Mouse (Mus musculus) G1E (cell line): Measurements from ENCODE around the gene Prrx1.

Experiments used
- CTCF ChIP-seq: IDR thresholded peaks from 2 replicates; pipeline ENCODE4 v1.5.1; 2012; ENCODE audit warnings: low read depth, low read length, inconsistent platforms, mixed read lengths
- GATA1 ChIP-seq: IDR thresholded peaks from 2 replicates; pipeline ENCODE4 v1.6.1; 2012; ENCODE audit warnings: borderline replicate concordance, low read length, inconsistent platforms, mixed read lengths
- GATA2 ChIP-seq: IDR thresholded peaks from 2 replicates; pipeline ENCODE4 v1.6.1; 2012; ENCODE audit warnings: low read depth, low read length, inconsistent platforms, borderline replicate concordance
- POLR2AphosphoS5 ChIP-seq: IDR thresholded peaks from 2 replicates; pipeline ENCODE4 v1.6.1; 2012; ENCODE audit warnings: low read depth, low read length, inconsistent platforms; ENCODE audit not compliant: insufficient replicate concordance
- TAL1 ChIP-seq: conservative IDR thresholded peaks from 2 replicates; pipeline ENCODE4 v1.6.1; 2012; ENCODE audit warnings: low read depth, low read length, inconsistent platforms, mixed read lengths

DNA sequence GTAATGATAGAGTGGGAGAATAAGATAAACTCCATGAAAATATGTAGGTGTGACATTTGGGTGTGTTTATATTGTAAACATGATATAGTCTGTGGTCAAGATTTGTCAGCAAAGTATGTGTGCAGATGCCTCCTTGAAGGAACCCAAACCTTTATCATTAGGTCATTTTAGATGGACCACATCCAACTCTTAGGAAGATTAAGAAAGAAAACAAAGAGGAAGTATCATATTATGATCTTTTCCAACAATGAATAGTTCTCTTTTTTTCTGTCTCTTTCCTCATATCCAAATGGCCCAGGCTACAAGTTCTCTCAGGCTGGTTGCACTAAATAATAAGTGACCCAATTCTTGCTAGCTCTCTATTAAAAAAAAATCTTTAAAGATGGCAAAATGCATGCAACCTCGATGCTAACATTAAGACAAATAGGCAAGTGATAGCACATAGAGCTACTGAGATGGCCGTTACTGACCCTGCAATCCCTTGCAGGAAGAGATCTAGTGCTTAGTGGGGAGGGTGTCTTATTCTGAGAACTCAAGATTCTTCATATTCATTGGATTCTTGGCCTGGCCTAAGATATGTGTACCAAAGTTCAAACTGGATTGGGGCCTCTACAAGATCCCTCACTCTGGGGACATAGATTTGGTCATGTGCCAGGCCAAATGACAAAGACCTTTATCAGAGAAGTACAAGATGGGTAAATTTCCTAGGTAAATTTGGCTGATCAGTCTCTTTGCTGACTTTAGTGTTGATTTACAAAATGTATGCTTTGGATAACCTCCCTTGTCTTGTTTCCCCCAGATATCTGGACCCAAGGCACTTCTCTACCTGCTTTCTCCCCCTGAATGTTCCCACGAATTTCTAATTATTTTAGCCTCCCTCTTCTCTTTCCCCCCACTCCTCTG lies 6.4 kb upstream of the Prrx1 start:
- TF ChIP-seq CTCF: no peak
- no peak for TF ChIP-seq GATA2
- no peak for TF ChIP-seq GATA1
- TF ChIP-seq POLR2AphosphoS5: no peak
- TF ChIP-seq TAL1: no peak
